Mouse (Mus musculus): ENCODE data around the gene Bmp3.

Bmp3 gene

GRCm38 (mm10) chr5:98902339-98902738 is 48.1 kb downstream of the Bmp3 start:
- no peak for DNase-seq (ENCODE audit: low spot score)

GRCm38 (mm10) chr5:98918716-98919115 is 64.5 kb downstream of the Bmp3 start:
- DNase-seq (ENCODE audit: low spot score), result no peak

GRCm38 (mm10) chr5:98921608-98922007 is 67.4 kb downstream of the Bmp3 start:
- DNase-seq (ENCODE audit: low spot score), result no peak

GRCm38 (mm10) chr5:98922921-98923320 is 68.7 kb downstream of the Bmp3 start:
- DNase-seq (ENCODE audit: low spot score), result no peak
